Mouse (Mus musculus): ENCODE data around the gene Hoxc5.
A peak's percentile ranks its signal among the peaks of the same experiment; 100 is the strongest.

The Hoxc5 gene

DNA sequence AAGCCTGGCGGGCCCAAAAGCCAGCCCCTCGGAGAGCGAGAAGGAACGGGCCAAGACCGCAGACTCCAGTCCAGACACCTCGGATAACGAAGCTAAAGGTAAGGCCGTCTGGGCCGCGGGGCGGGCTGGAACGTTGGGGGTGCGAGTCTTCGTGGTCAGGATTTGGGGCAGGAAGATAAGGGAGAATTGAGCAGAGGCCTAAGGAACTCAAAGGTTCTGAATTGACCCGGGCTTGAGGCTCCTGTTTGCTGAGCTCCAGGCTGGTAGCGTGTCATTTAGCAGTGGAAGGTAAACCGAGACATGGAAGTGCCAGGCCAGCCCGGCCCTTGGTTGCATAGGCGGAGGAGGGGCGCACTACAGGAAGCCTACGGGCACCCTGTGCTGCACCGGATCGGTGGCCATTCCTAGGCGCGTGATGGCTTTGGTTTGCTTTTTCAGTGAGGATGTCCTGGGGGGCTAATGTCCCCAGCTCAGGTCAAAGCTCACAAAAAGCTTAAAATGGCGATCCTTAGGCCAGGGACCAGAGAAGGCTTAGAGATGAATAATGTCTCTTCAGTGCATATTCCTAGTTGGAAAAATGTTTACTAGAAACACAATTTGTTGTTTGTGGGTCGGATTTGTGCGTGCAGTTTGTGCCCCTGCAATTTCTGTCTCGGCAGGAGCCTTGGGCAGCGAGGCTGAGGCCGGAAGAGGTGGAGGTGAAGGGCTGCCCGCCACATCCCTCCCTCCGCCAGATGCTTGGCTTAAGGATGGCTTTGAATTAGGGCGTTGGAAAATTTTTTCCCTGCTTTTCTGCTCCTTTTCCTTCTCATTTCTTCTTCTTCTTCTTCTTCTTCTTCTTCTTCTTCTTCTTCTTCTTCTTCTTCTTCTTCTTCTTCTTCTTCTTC, 511 bp downstream of the Hoxc5 start:
- DNase-seq (ENCODE audit: low spot score in 2 of 2), result no peak

DNA sequence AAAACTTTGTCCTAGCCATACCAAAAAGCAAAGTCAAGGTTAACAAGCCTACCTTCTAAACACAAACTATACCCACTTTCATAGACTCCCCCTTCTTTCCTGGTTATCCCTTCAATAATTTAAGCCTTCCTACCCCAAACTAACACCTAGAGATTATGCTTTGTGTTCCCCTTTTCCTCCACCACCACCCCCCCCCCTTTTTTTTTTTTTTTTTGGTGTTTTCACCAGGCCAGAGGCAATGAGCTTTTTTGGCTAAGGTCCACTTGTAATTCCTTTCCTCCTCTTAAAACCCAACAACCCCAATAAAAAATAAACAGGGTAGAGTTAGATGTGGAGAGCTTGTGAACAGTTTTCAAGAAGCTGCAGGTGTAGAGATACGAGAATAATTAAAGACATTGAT, 2.1 kb downstream of the Hoxc5 start:
- DNase-seq (ENCODE audit: low spot score in 2 of 2), result no peak

DNA sequence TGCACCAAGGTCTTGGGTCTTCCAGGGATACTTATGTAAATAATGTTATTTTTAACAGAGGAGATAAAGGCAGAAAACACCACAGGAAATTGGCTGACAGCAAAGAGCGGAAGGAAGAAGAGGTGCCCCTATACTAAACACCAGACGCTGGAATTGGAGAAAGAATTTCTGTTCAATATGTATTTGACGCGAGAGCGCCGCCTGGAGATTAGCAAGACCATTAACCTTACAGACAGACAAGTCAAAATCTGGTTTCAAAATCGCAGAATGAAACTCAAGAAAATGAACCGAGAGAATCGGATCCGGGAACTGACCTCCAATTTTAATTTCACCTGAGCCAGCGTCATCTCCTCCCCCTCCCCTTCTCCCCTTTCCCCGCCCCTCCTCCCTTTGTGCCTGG, 3.5 kb downstream of the Hoxc5 start:
- DNase-seq (ENCODE audit: low spot score in 2 of 2), result no peak

DNA sequence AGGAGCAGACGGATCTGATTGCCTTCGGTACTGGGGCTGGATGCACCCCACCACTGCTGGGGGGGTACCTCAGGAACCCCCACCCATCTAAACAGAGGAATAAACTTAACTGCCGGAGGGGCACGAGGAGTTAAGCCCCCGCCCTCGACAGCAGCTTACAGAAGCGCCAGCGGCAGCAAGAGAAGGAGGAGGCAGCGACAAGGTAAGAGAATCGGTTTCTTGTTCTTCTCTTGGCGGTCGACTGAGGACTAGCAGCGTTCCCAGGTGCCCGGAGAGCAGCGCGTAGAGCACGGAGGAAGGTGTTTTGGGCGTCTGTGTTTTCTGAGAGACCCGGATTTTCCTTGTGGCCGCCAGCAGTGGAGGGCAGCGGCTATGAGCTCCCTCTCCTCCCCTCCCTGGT, 5.0 kb downstream of the Hoxc5 start:
- no peak for DNase-seq (ENCODE audit: low spot score in 2 of 2)

DNA sequence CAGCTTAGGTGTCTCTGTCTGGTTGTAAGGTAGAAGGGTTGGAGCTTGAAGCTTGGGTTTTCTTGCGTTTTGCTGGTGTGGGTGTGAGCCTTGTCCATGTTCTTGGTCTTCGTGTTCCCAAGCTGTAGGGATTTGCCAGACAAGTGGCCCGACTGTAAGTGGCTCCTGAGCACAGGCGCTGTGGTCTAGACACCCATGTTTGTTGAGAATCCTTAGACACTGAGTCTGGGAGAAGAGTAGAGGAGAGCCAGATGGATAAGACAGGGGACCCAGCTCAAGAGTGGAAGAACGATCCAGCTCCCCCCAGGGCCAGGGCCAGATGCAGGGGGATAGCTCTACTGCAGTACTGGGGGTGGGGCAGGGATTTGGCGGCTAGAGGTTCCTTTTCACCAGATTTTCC, 5.5 kb downstream of the Hoxc5 start:
- DNase-seq (ENCODE audit: low spot score in 2 of 2), result no peak

DNA sequence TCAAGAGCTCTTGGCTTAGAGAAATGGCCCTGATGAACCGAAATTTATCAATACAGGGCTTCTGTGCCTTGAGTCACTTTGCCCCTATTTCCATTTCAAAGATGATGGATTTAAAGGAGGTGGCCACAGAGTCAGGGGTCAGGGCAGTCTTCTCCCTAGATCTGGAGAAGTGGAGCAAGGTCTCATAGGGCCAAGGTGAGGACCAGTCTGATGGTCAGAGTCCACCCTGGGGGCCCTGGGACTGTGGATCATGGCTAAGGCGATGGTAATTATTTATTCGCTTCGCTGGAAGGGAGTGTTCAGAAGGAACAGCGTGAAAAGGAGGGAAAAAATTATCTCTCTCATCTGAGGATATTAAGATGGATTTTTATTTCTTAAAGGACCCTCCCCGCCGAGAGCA, 7.8 kb downstream of the Hoxc5 start:
- no peak for DNase-seq (ENCODE audit: low spot score in 2 of 2)

DNA sequence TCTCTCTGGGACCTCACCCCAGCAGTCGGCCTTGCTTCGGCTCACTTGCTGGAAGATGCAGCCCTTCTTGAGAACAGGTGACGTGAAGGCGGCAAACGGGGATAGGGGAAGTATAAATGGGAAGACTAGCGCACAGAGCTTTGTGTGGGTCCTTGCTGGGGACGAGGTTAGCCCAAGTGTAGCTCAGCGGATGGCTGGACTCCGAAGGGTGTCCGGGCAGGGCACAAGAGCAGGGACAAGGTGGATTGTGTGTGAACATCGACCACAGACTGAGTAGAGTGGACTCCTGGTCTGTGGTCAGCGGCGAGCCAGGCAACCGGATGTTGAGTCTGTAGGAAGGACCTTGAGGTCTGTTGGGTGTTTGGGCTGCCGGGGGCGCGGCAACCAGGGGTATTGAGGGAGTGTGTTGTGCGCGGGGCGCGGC, 8.5 kb downstream of the Hoxc5 start:
- DNase-seq (ENCODE audit: low spot score in 2 of 2), result no peak

DNA sequence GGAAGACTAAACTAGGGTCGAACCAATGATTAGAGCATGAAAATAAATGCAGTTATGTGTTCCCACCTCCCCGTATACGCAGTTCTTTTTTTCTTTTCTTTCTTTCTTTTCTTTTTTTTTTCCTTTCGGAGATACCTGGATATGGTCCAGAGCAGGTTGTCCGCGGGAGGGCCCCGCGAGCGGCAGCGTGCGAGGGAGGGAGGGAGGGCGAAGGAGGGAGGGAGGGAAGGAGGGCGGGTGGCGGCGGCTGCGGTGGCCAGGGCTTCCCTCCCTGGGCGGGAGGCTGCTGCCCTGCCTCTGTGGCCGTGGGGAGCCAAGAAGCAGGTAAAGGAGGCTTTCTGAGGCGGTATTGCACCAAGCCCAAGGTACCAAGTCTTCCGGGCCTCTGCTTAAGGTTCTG, 8.9 kb downstream of the Hoxc5 start, which contains the start of gene Hoxc9:
Gene Hoxc9, plus strand, starts transcription at position 269 of the 400 bp plus-strand sequence.
- DNase-seq (ENCODE audit: low spot score in 2 of 2), result no peak

DNA sequence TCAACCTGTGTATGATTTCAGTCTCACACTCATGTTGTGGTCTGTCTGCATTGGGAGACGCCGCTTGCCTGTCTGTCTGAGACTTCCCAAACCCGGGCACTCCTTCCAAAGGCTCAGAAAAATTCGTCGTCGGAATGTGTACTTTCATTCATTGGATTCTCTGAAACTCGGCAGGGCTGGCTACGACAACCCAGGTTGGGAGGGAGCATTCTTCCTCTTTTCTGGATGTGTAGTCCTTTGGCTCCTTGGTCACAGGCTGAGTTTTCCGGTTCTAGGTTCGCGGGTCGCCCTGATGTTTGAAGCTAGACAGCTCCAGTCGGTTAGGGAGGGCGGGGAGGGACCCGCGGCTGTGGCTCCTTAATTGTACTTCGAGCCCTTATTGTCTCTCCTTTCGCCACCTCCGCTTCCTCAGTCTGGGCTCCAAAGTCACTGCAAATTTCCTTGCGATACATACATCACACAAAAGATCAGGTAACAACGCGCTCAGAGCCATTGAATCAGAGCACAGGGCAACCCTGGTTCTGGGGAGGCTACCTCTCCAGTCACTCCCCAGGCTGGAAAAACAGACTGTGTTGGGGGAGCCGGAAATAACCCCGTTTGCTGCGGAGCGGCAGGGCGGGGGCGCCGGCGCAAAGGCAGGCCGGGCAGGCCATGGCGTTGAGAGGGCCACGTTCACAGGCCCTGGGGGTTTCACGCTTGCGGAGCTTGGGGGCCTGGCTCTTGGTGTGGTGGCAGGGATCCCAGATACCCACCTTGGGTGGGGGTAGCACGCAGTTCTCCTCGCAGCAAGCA, 9.6 kb downstream of the Hoxc5 start:
- no peak for DNase-seq (ENCODE audit: low spot score in 2 of 2)

DNA sequence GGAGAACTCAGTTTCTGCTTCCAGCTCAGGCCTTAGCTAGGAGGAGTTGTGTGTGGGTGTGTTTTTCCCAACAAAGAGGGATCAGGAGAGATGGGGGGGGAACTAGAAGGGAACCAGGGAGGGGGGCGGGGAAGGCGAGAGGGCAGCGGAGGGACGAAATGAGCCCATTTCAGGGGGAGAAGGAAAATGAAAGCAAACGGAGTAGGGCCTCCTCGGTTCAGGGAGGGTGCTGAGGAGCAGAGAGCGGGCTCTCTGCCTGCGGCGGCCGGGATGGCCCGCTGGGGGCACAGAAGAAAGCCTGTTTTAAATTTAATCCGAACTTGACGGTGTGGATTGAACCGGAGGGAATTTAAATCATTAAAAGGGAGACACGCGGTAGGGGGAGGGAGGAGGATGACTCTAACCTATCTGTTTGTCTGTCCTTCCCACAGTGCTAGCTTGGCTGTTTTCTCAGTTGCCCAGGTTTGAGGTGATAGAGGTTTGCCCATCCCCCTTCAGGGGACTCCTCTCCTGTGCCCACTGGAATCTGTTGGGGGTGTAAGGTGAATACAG, 10.3 kb downstream of the Hoxc5 start:
- DNase-seq (ENCODE audit: low spot score in 2 of 2), result no peak

DNA sequence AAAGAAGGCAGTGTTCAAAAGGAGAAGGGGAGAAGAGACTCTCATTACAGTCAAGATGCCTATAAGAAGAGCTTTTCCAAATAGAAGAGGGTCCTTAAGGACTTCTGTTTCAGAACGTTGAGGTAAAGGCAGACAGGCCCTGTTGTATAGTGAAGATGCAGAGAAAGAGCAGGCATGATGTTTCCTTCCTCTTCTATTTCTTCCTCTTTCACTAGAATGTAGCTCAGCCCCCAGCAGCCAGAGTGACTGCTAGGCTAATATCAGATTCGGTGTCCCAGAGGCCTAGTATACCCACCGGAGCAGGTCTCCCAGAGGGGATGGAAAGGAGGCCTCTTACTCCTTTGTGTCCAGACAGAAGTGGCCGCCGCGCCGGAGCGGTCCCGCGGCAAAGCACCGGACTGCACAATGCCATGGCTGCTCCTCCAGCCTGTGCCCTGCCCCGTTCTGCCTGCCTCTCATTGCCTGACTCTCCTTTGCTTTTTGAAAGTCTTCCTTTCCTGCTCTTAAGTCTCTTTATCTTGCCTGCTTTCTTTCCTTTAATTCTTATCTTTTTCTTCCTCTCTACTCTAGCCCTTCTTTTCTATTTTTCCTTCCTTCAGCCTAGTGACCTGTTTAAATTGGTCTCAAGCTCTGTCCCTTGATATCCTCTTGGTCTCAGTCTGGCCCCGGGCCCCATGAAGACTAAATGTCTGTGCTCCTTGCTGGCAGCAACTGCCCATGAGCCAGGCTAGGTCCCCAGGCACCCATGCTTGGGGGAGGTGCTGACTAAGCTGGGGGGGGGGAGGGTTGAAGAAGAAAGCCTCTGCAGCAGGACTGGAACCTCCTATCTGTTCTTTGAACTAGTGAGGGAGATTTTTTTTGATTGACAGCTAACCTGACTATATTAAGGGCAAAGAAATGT, 11.6 kb downstream of the Hoxc5 start:
- no peak for DNase-seq (ENCODE audit: low spot score in 2 of 2)

DNA sequence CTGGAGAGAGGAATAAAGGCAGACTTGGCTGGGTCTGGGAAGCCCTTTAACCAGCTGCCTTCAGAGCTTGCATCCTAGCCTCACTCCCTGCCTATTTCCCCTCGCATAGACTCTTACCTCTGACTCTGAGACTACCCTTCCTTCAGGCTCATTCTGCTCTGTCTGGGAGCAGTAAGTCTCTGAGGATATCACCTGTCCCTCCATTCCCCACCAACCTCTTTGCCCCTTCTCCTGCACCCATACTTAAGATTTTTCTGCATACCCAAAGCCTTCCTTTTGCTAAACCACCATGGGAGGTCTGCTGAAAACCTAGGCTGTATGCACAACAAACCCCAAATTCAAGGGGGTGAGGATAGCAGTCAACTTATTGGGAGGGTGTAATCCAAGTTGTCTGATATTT, 12.7 kb downstream of the Hoxc5 start:
- DNase-seq (ENCODE audit: low spot score in 2 of 2), result no peak

DNA sequence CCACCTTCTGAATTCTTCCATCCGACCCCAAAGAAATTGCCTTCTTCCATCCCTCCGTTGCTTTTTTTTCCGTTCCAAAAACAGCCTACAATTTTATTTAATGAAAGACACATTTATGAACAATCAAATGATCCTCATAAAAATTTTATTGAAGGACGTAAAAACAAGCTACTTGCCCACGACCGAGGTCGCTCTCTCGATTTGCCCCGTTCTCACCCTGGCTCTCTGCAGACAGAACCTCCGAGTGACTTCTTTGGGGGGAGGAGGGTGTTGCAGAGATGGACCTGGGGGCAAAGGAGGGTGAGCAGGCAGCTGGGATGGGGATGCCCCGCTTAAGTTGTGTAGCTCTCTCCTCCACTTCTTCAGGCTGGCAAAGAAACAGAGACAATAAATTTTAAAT, 13.1 kb downstream of the Hoxc5 start:
- no peak for DNase-seq (ENCODE audit: low spot score in 2 of 2)

DNA sequence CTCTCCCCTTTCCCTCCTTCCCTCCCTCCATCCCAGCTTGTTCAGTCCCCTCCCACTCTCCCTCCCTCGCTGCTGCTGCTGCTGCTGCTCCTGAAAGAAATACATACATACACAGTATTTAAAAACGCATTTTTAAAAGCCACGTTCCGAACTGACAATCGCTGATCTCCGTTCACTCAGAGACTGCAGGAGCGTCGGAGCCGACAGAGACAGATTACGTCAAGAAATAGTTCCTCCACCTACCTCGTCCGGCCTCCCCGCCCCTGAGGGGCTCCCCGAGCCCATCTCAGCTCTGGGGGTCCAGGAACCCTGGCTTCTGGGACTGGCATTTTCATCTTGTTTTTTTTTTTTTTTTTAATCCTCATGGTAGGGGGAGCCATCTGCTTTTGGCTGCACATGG, 13.7 kb downstream of the Hoxc5 start:
- DNase-seq (ENCODE audit: low spot score in 2 of 2), result no peak

DNA sequence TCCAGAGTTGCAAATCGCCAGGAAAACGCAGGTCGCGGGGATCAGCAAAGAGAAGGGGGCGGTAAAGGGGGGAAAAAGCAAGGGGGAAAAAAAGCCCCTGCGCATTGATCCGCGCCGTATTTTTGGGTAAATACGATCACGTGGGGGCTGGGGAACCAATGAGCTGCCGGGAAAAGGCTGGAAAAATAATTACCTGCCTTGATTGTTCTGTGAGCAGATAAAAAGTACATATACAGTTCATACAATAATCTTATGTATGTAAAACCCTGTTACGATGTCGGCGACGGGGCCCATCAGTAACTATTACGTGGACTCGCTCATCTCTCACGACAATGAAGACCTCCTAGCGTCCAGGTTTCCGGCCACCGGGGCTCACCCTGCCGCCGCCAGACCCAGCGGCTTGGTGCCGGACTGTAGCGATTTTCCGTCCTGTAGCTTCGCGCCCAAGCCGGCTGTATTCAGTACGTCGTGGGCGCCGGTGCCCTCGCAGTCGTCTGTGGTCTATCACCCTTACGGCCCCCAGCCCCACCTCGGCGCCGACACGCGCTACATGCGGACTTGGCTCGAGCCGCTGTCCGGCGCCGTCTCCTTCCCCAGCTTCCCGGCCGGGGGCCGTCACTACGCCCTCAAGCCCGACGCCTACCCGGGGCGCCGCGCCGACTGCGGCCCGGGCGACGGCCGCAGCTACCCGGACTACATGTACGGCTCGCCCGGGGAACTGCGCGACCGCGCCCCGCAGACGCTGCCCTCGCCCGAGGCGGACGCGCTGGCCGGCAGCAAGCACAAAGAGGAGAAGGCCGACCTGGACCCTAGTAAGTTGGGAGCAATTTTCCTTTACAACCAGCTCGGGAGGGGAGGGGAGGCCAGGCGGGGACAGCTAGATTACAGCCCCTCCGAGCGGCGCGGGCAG, 14.4 kb downstream of the Hoxc5 start:
- no peak for DNase-seq (ENCODE audit: low spot score in 2 of 2)

DNA sequence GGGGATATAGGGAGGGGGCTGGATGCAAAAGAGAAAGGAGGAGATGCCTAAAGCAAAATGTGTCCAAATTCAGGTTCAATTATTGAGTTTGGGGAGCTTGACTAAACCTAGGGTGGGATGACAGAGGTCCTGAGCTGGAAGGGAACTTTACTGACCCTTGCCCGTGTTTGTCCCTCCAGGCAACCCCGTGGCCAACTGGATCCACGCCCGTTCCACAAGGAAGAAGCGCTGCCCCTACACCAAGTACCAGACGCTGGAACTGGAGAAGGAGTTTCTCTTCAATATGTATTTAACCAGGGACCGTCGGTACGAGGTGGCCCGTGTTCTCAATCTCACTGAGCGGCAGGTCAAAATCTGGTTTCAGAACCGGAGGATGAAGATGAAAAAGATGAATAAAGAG, 16.5 kb downstream of the Hoxc5 start:
- DNase-seq (ENCODE audit: low spot score in 2 of 2), result no peak

DNA sequence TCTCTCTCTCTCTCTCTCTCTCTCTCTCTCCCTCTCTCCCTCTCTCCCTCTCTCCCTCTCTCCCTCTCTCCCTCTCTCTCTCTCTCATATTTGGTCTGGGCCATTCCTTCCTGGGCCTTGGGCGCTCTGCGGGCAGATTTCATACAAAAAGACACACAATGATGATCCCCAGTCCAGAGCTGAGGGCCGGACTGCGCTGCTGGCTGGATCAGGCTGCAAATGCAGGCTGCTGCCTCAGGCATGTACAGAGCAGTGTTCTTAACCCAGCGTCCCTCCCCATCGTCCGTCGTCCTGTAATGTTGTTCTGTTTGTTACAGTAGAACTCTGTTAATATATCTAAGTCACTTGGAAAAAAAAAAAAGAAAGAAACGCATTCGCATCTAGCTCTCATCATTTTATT, 17.3 kb downstream of the Hoxc5 start:
- no peak for DNase-seq (ENCODE audit: low spot score in 2 of 2)

DNA sequence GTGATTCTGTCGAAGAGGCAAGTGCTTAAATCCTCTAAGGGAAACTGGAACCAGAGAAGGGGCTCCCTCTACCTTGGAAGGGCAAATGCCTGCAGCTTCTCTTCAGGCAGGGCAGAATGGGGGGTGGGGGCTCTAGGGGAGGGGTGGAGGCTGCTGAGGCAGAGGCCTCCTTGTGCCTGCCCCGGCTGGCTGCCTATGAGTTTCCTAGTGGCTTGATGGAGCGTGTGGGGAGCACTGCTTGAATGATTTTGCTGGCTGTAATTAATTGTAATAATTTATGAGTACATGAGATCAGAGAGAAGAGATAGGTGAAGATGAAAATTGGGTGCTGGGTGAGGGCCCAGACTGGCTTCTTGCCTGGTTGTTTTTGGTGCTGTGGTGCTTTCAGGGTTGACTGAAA, 17.7 kb downstream of the Hoxc5 start:
- no peak for DNase-seq (ENCODE audit: low spot score in 2 of 2)

DNA sequence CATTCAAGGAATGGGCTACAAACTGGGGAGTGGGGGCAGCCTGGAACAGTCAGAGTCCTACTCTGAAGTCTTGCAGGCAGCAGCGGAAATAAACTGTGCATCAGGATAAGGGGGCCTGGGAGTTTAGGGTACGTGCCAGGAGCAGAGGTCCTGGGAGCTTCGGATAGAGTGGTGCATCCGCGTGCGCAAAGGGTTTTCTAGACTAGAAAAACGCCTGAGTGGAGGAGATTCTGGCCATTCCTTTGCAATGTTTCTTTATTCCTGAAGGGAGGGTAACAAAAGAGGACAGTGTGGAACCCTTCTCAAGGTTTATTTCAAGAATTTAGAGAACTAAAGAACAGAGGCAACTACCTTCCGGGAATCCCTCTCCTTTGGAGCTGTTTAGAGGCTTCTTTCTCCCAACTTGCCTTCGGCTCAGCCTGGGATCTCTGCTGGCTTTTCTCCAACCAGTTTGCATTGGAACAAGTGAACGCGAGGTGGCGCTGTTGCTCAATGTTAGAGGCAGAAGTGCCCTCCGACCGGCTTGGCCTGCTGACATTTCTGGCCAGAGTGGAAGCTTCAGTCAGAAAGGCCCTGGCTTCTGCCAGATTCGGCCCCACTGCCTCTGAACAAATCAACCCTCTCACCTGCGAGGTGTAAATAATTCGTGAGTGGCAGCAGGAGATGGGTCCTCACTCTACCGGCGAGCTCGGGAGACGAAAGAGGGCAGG, 20.0 kb downstream of the Hoxc5 start:
- DNase-seq (ENCODE audit: low spot score in 2 of 2), result peak; percentile 65

DNA sequence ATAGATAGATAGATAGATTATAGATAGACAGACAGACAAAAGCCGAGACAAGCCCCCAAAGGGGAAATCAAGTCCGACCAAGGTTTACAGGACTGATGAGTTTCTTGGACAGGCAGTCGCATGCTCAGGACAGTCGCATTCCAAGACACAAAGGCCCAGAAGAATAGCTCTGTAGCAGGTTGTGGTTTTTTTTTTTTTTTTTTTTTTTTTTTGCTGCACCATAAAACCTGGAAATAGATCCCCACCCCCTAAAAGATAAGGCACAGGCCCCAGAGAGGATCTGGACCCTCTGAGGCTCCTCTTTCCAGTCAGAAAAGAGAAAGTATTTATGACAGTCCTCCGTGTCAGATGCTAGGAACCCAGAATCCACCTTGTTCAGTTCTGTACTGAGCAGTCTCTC, 20.8 kb downstream of the Hoxc5 start:
- DNase-seq (ENCODE audit: low spot score in 2 of 2), result no peak
